Mouse (Mus musculus) ES-Bruce4 (cell line): ENCODE measurements around the gene Phf11c.

Experiments
- CTCF ChIP-seq: IDR thresholded peaks from one replicate; pipeline ENCODE4 v1.8.1; 2011; ENCODE audit warnings: low read depth, low read length
- EP300 ChIP-seq: IDR thresholded peaks from 2 replicates; pipeline ENCODE4 v1.6.1; 2011; ENCODE audit warnings: low read depth, low read length; ENCODE audit not compliant: insufficient read depth
- POLR2A ChIP-seq: IDR thresholded peaks from one replicate; pipeline ENCODE4 v1.8.1; 2011; ENCODE audit warnings: low read length; ENCODE audit not compliant: insufficient read depth

GRCm38 (mm10) chr14:59396999-59397398 is 1.8 kb upstream of the Phf11c start:
- TF ChIP-seq CTCF: no peak
- no peak for TF ChIP-seq EP300
- no peak for TF ChIP-seq POLR2A
